Mouse (Mus musculus) cerebellum, adult 11-12 months (tissue): ENCODE data around the gene Nrip2.
A peak's percentile ranks its signal among the peaks of the same experiment; 100 is the strongest.
"Not testable (repeated sequence)": the region's sequence is repeated elsewhere in the genome, so short reads cannot be mapped to it uniquely, and the experiment has no call there.

ENCODE experiments used
- DNase-seq: peaks from one replicate; pipeline ENCODE4 v3.0.0; 2022

The Nrip2 gene

DNA sequence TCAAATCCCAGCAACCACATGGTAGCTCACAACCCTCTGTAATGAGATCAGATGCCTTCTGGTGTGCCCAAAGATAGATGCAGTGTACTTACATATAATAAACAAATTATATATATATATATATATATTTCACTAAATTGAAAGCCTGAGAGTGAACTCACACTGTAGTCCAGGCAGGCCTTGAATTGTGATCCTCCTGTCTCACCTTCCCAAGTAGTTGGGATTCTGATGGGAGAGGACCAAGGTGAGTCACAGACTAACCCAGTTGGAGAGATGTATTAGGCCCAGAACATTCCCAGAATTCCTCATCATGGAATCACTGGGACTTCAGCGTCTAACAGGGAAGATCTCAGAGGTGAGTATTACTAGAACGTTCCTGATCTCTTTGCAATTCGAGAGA is at the start of gene Nrip2:
Gene Nrip2 (plus strand): TSS at position 301 of the 400 bp plus-strand sequence.
- no peak for DNase-seq

DNA sequence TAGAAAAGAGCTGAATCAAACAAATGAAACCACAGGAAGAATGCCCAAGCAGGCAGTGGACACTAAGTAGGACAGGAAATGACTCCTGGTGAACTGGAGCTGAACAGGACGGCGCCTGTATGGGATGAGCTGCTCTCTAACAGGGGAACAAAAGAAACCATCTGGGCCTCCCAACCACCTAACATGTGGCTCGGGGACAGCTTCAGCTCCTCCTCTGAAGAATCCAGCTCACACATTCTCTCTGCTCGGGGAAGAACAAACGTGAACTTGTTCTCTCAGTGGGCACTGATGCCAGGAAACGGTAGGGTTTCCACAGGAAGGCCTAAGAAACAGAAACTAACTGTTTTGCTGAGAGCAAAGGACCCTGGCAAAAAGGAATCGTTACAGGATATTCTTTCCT is 49.4 kb upstream of the Nrip2 start:
- peak; percentile 43 for DNase-seq

DNA sequence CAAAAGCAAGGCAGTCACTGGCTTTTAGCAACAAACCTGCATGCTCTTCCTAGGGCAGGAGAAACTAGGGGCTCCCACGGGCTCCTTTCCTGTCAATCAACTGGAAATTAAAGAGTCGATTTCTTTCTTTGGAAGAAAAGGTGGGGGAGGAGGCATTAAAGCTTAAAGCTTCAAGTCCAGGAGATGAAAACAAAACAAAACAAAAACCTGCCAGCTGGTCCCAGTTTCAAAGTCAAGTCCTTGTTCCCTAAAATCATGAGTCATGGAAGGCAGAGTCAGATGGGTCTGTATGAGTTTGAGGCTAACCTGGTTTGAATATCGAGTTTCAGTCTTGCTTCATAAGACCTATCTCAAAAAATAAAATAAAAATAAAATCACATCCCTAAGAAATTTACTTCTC is 45.0 kb upstream of the Nrip2 start:
- no peak for DNase-seq

DNA sequence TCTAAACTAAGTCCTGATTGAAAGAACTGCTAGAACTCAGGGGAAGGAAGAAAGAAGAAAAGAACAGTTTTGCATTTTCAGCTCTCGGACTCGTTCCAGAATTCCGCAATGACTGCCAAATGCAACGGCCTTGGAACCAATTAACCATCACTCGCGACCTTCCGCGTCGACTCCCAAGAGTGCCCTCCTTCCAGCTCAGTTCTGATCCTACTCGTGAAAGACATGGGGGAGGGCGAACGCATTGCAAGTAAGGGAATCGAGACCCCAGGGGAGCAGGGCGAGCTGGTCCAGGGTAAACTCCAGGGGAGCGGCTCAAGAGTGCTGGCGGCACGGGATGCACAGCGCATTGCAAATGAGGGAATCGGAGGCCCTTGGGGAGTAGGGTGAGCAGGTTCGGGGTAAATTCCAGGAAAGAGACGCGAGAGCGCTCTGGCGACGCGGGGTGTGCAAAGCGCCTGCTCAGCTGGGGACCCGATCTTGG is 43.9 kb upstream of the Nrip2 start:
- DNase-seq = peak; percentile 67

DNA sequence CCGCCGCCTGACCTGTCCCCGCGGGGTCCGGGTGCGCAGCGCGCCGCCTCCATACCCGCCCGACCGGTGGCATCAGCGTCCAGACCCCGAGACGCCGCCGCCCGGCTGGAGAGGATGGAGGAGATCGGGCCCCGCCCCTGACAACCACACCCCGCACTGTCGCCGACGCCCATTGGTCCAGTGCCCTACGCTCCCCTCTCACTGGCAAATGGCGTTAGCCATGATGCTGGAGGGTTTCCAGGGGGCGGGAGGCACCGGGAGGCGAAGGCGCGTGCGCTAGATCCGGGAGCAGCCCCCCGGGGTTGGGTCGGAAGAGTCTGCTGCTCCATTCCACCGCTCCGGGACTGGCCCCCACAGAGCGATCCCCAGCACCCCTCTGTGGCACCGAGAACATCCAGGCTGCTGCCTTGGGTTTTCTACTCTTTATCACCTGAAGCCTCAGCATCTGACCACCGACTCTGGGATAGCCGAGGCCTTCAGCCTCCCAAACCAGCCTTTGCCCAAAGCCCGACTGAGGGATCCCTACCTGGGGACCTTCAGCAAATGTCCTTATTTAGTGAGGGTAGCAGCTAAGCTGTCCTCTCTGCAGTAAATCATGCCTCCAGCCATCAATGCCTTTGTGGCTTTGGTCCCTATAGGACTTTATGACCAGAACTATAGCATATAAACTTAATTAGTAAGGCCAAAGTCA is 43.2 kb upstream of the Nrip2 start, which contains the start of gene Tulp3:
Gene Tulp3 (minus strand): TSS at position 126 of the 691 bp plus-strand sequence.
- DNase-seq = peak; percentile 97

DNA sequence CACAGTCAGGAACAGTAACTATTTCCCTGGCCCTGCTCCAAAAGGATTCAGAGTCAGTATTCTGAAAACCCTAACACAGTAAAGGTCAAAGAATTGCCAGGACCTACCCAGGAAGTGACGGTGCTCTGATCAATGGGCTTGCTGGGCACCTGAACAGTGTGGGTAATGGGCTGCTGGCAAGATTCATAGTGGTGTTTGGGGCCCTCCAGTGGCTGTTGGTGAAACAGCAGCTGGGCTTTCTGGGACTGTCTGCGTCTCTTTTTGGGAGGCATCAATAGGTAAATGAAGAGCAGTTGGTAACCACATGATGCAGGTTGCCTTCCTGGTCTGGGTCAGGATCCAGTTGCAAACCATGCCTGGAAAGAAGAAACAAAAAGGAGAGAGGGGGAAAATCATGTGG is 40.1 kb upstream of the Nrip2 start:
- DNase-seq = peak; percentile 57

DNA sequence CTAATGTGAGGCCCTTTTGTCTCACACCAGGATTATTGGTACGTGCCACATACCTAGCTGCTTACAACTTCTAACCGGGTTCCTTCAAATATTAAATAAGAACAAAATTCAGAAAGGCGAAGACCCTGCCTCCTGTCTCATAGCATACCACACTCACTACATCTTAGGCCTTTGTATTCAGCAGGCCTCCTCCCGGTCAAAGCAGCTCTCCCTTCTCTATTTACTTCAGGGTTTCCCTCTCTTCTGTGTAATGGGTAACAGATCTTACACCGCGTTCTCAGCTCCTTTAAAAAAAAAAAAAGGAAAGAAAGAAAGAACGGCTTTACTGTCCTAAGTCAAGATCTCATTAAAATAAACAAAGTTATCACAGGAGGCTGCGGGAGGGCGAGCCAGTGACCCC is 37.2 kb upstream of the Nrip2 start:
- DNase-seq = no peak

DNA sequence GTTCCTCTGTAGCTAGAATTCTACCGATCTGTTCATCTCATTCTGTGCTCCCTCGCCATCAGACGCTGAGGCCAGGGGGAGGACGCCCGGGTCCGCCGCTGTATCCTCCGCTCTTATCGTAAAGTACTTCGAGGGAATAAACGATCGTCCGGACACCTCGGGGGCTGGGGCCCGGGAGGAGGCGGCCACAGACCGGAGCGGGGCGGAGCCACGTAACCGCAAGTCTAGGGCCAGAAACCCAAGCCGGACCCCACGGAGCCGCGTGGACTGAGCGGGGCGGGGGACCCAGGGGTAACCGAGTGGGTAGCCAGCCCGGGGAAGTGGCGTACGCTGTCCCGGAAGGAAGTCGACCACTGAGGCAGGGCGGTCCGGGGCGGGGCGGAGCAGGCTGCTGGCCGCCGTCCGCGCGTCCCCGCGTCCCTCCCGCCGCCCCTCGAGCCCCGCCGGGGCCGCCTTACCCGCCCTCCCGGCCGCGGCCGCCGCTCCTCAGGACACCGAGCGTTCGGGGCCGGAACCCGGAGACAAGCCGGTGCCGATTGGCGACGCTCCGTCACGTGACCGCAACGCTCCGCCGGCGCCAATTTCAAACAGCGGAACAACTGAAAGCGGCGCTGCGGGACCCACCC is 36.6 kb upstream of the Nrip2 start, which contains the start of the genes Rhno1 and Foxm1:
Gene Rhno1 (minus strand): TSS at position 531 of the 626 bp plus-strand sequence.
Gene Foxm1 (plus strand): TSS at position 587 of the 626 bp plus-strand sequence.
- peak; percentile 82 for DNase-seq

DNA sequence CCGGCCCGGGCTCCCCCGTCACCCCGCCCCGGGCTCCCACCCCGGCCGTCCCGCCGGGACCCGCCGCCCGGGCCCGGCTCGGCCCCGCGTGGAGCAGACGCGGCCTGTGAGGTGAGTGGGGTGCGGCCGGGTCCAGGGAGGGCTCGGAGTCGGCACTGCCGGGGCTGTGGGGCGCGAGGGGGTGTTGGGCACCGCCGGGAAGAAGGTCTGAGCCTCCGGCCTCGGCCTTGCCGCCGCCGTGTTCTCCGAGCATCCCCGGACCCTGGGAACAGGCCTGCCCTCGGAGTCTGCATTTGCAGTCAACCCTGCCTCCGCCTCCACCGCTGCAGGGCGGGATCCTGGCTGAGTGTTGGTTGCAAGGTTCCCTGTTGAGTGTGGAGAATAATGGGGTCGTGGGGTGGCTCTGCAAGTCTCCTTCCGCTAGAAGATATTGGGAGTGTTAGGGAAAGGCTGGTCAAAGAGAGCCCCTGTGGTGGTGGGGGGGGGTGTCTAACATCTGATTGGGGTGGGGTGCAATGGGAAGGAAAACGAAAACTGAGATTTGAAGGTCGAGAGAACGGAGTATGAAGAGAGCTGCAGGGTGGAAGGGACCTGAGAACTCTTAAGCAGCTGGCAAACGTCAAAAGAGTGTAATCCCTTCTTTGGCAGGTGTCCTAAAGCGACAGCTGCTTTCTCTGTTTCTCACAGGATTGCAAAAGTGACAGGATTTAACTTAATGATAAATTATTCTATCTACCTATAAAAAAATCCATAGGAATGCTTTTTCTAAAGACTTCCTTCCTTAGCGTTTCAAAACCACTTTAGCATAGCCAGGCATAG is 35.9 kb upstream of the Nrip2 start:
- no peak for DNase-seq

DNA sequence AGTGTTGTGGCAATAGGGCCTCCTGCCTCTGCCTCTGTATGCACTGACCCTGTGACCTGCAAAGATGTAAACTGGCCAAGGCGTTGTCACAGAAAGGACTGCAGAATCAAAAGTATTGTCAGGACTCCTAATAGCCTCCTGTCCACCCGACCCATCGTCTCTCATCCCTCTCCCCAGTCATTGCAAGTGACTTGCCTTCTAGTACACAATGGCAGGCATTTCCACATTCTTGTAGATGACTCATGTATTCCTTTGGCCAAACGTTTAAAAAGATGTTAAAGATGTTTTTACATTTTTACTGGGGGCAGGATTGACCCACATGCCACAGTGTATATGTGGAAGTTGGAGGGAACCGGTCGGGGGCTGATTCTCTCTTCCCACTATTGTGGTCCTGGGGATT is 34.4 kb upstream of the Nrip2 start:
- DNase-seq = no peak

DNA sequence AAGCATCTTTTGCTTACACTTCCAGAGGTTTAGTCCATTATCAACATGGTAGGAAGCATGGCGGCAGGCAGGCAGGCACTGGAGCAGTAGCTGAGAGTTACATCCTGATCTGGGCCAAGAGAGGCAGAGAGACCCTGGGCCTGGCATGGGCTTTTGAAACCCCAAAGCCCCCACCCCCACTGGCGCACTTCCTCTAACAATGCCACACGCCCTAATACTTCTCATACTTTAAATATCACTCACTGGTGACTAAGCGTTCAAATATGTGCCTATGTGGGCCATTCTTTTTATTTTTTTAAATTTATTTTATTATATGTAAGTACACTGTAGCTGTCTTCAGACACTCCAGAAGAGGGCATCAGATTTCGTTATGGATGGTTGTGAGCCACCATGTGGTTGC is 32.6 kb upstream of the Nrip2 start:
- no peak for DNase-seq

DNA sequence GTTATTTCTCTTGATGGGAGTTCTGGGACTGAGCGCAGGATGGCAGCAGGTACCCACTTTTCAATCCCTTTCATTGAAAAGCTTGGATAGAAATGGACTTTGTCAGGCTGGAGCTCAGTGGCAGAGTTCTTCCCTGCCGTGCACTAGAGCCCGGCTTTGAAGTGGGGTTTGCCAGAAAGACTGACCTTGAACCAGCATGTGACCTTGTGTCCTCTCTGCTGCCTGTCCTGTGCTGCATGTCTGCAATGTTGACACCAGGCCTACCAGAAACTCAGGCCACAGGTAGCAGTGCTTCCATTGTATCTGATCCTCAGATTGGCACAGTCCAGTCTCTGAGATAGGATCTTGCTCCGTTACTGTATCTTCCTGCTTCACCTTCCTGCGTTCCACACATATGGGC is 29.1 kb upstream of the Nrip2 start:
- no peak for DNase-seq

DNA sequence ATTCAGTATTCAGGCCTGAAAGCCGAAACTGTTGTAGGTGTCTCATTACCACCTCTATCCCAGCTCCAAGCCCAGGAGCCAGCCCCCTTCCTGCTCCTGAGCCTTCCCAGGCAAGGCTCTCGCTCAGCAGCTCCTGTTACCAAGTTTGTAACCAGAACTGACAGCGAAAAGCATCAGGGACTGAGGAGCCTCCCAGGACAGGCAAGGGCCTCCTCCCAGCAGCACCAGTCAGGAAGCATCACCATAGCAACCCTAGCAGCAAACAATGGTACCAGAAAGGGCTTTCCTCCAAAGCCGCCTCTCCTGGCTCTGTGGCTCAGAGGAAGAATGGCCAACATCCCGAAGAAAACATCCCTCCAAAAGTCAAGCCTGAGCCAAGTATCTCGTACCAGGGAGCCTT is 23.9 kb upstream of the Nrip2 start, which contains the start of the genes Tex52 and Gm44596:
Gene Tex52 (plus strand): TSS at position 265 of the 400 bp plus-strand sequence.
Gene Gm44596 (plus strand): TSS at position 312 of the 400 bp plus-strand sequence.
- DNase-seq = no peak

DNA sequence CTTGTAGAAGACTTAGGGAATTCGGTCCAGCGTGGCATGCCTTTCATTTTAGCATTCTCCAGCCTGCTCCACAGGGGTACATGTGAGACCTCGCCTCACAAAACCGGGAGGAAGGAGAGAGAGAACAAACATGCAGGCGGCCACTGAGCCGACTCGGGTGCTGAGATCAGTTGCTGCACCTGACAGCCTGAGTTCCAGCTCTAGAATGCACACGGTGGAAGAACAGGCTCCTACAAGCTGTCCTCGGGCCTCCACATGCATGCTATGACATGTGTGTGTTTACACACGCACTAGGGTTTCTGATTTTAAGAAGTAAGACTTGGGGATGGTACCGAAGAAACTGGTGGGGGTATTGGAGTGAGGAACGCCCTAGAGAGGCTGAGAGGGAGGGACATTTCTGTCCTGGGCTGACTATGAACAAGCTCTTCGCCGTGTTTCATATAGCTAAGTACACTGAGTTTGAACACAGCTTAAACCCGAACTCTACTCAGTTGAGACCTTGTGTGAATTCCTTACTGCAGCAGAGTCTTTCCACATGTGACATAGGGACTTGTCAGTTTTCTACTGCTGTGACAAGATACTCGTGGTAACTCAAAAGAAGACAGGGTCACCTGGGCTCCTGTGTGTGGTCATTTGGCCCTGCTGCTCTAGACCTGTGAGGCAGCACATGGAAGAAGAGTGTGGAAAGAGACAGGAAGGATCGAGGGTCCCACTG is 22.6 kb upstream of the Nrip2 start:
- no peak for DNase-seq

DNA sequence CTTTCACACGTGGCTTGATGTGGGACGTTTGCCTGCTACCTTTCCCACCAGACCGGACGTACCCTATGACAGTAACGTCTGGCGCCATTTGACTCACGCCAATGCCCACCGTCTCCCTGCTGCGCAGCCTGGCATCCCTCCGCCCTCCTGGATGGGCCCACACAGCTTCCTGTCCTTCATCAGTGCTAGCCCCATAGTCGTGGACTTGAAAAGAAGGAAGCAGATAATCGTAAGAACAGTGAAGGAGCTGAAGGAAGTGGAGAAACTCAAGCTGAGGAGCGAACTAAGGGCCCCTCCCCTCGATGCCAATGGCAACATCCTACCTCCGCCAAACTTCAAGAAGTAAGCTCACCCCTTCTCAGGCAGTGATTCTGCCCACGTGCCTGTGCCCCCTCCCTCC is 19.5 kb upstream of the Nrip2 start:
- DNase-seq = no peak

DNA sequence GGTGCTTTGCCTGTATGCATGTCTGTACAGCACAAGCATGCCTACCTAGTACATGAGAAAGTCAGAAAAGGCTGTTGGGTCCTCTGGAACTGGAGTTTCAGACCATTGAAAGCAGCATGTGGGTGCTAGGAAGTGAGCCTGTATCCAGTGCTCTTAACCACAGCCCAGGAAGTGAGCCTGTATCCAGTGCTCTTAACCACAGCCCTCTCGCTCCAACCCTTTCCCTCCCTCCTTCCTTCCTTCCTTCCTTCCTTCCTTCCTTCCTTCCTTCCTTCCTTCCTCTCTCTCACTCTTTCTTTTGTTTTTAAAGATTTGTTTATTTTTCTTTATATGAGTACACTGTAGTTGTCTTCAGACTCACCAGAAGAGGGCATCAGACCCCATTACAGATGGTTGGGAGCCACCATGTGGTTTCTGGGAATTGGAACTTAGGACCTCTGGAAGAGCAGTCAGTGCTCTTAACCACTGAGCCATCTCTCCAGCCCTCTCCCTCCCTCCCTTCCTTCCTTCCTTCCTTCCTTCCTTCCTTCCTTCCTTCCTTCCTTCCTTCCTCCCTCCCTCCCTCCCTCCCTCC is 18.4 kb upstream of the Nrip2 start:
- not testable (repeated sequence) for DNase-seq

DNA sequence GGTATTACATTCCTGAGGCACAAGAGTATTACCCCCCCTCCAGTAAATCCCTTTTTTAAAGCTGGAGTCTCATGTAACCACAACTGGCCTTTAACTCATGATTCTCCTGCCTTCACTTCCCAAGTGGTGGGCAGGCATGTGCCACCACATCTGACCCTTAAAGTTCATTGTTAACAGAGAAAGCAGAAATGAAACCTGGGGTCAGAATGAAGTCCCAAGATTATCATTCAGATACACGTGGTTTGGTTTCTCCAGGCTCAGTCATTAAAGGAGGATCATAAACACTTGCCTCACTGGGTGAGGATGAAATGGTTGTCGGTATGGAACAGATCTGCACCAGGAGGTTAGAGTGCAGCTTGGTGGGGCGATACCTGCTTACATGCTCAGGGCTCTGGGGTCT is 17.8 kb upstream of the Nrip2 start:
- DNase-seq = no peak

DNA sequence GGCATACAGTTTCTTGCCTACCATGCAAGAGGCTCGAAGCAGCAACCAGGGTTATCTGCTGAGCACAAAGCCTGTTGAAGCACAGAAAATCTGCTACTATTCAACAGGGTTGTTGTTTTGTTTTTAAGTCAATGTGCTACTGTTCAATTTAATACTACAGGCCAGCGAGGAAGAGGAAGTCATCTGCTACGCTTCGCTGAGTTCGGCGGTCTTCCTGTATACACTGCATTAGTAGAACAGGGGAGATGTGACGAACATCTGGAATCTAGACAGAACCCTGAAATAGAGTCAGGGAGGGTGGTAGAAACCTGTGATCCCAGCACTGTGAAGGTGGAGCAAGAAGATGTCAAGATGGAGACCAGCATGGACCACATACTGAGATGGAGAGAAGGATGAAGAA is 15.3 kb upstream of the Nrip2 start:
- no peak for DNase-seq

DNA sequence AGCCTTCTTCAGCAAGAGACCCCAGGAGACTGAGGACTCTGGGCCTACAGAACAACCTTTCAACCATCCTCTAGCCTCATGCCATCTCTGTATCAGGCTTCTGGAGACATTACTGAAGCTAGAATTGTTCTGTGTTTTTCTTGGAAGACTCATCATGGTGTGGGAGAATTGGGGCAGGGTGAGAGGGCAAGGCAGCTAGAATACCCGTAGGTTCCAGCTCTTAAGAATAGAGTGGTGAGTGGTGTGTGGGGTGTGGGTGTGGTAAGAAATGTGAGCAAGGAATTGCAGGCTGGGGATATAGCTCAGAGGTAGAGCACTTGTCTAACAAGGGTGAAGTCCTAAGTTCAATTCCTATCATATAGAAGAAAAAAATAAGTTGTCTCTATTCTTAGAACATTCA is 14.1 kb upstream of the Nrip2 start:
- DNase-seq = no peak

DNA sequence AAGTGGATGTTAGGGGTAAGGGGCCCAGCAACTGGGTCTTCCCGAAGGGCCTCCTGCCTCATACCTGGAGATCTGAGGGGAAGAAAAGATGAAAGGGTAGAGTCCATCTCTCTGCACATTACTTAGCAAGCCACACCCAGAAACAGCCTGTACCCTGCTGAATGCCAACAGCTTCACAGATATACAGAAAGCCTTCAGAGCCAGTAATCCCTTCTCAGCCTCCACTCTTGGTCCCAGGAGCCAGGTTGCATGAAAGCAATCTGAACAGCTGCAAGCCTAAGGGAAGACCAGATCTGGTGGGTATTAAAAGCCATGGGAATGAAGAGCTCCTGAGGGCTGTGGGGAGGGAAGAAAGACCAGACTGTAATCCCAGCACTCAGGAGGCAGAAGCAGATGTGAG is 9.9 kb upstream of the Nrip2 start:
- no peak for DNase-seq

DNA sequence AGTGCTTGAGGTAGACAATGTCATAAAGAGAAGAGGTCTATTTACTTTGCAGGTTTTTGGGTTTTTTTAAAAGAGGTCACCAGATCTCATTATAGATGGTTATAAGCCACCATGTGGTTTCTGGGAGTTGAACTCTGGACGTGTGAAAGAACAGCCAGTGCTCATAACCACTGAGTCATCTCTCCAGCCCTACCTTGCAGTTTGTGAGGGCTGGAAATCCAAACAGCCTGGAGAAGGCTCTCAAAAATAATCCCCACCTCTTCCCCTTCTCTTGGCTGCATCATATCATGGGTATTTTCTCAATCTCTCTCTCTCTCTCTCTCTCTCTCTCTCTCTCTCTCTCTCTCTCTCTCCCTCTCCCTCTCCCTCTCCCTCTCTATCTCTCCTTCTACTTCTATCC is 8.4 kb upstream of the Nrip2 start:
- no peak for DNase-seq

DNA sequence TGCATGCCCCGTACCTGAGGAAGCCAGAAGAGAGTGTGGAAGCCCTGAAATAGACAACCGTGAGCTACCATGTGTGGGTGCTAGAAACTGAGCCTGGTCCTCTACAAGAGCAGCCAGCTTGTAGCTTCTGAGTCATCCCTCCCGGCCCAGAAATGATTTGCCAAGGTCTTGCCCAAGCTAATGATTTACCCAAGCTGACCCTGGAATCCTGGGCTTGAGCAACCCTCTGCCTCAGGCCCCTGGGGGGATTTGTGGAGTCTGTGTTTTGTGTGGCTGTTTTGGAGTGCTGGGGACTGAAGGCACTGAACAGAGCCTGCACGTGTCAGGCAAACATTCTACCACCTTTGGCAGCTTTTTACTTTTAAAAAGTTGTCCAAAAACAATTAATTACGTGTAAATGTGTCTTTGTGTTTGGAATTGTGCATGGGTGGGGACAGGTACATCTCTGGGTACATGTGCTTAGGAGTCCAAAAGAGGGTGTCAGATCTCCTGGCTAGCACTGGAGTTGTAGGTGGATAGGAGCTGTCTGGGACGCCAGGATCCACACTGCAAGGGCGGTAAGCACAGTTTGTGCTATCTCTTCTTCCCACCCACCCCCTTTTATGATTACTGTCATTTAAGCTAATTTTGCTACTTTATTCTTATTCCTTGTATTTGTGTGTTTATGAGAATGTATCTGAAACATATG is 1.4 kb upstream of the Nrip2 start:
- no peak for DNase-seq
